Mouse (Mus musculus): ENCODE measurements around the gene Sec24a. TPM values are rescaled to one million over a fixed set of nuclear protein-coding genes. Genes with fewer than 3 reads are reported as not detected.
"Not testable (repeated sequence)": the region's sequence is repeated elsewhere in the genome, so short reads cannot be mapped to it uniquely, and the experiment has no call there.

Sec24a gene
- polyA plus RNA-seq, 1 experiment from 2014 or later: 13.0 TPM

DNA sequence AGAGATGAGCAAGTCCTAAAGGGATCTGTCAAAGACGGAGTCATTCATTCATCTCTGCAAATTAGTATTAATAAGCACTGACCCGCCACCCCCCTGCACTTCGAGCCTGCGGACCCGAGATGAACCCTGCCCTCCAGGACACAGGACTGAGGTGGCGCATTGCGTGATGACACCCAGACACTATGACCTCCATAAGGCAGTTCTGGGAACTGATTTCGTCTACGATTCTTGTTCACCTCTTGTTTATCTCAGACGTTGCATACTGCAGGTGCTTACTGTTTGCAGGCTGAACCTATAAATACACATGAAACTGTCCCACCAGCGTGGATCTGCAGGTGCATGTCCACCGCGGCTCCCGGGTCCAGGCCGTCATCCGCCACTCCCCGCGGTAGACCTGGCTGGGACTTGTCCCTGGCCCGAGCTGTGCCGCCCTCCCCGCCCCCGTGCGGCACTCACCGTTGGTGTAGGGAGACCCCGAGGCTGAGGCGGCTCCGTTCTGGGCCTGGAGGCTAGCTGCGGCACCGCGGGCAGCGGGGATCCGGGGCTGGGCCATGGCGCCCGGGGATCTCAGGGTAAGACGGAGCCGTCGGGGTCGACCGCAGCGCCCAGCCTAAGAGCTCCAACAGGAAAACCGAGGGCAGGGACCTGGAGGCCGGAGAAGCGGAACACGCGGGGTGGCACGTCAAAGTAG is 7.7 kb downstream of the Sec24a start:
- Histone ChIP-seq H3K4me2 (peak overlapping the region; percentile 84), H3K4me3 (ENCODE audit: low read depth, low read length) (peak overlapping the region; percentile 95), H3K9ac (ENCODE audit: low read length) (peak overlapping the region; percentile 93), H3K27me3 (ENCODE audit: control insufficient read depth, insufficient read depth, low read length) (no peaks in the 10 kb centered on the region), H3K27ac (ENCODE audit: low read depth, low read length) (no peak overlapping the region), H3K9me3 (ENCODE audit: control insufficient read depth, low read length) (no peaks in the 10 kb centered on the region), H3K36me3 (ENCODE audit: control insufficient read depth, insufficient read depth, low read length) (no peaks in the 10 kb centered on the region), H3K4me1 (ENCODE audit: control insufficient read depth, insufficient read depth, low read length) (peaks cover 11% of the 10 kb centered on the region; the same call in 1 of the 2 replicates)
- under 1% methylated on average over 46 of the region's 46 CpGs for WGBS
- DNase-seq (ENCODE audit: low spot score, missing footprints): peak; percentile 96
- ATAC-seq (ENCODE audit: low FRiP score): peak; percentile 80

DNA sequence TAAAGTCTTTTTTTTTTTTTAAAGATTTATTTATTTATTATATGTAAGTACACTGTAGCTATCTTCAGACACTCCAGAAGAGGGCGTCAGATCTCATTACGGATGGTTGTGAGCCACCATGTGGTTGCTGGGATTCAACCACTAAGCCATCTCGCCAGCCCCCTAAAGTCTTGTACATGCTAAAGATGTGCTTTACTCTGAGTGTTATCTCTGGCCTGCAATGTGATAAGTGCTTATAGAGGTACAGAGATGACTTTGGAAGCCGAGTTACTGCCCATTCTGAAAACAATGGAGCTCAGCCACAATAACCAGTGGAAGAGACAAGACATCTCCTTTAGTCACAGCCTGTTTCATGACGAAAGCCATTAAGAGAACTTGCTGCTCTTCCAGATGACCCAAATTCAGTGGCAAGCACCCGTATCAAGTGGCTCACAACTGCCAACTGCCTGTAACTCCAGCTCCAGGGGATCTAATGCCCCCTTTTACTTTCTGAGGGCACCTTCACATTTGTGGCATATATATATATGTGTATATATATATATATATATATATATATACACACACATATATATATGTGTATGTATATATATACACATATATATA is 11.7 kb downstream of the Sec24a start:
- ATAC-seq (ENCODE audit: low FRiP score); DNase-seq (ENCODE audit: low spot score, missing footprints); H3K27ac ChIP-seq (ENCODE audit: low read depth, low read length); H3K36me3 ChIP-seq (ENCODE audit: control insufficient read depth, insufficient read depth, low read length); H3K9ac ChIP-seq (ENCODE audit: low read length); H3K9me3 ChIP-seq (ENCODE audit: control insufficient read depth, low read length); H3K27me3 ChIP-seq (ENCODE audit: control insufficient read depth, insufficient read depth, low read length); H3K4me3 ChIP-seq (ENCODE audit: low read depth, low read length); H3K4me2 ChIP-seq: not testable (repeated sequence)
- WGBS: 79% methylated on average over 6 of the region's 6 CpGs
- peaks cover 11% of the 10 kb centered on the region; the same call in 1 of the 2 replicates for H3K4me1 ChIP-seq (ENCODE audit: control insufficient read depth, insufficient read depth, low read length)

DNA sequence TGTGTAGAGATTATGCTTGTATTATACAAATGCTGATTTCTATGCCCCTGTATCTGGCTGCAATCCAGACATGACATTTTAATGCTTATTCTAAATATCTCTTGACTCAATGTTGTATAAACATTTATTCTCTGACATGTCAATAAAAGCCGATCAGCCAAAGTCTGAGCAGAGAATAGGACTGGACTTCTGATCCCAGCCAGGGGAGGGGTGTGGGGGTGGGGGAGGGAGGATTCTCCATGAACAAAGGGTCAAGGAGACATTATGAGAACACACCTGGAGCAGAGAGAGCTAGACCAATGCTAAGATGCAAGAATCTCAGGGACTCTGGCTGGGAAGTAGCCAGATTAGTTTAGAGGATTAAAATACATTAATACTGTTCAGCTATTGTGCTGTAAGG is 17.3 kb downstream of the Sec24a start:
- Histone ChIP-seq H3K9me3 (ENCODE audit: control insufficient read depth, low read length) (no peaks in the 10 kb centered on the region), H3K4me2 (no peak overlapping the region), H3K27me3 (ENCODE audit: control insufficient read depth, insufficient read depth, low read length) (no peaks in the 10 kb centered on the region), H3K27ac (ENCODE audit: low read depth, low read length) (no peak overlapping the region), H3K36me3 (ENCODE audit: control insufficient read depth, insufficient read depth, low read length) (peaks cover 5% of the 10 kb centered on the region; the same call in 1 of the 2 replicates), H3K4me3 (ENCODE audit: low read depth, low read length) (no peak overlapping the region), H3K9ac (ENCODE audit: low read length) (no peak overlapping the region), H3K4me1 (ENCODE audit: control insufficient read depth, insufficient read depth, low read length) (no peaks in the 10 kb centered on the region)
- no peak for DNase-seq (ENCODE audit: low spot score, missing footprints)
- no peak for ATAC-seq (ENCODE audit: low FRiP score)
- 88% methylated on average over 1 of the region's 1 CpGs for WGBS

DNA sequence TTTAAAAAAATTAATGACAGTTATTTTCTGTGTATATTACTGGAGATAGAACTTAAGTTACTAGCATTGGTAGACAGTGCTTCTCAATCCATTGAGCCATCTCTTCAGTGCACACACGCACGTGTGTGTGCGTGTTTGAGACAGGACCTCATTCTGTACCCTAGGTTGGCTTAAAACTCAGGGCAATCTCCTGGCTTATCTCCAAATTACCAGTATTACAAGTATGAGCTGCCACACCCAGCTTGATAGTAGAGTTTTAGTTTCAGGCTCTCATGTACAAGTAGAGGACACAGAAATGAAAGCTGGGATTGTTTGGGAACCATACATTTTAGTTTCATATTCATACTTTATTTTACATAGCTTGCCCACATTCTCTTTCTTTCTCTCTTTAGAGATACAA is 22.7 kb downstream of the Sec24a start:
- ATAC-seq (ENCODE audit: low FRiP score): no peak
- Histone ChIP-seq H3K4me3 (ENCODE audit: low read depth, low read length) (no peak overlapping the region), H3K27ac (ENCODE audit: low read depth, low read length) (no peak overlapping the region), H3K9ac (ENCODE audit: low read length) (no peak overlapping the region), H3K9me3 (ENCODE audit: control insufficient read depth, low read length) (no peaks in the 10 kb centered on the region), H3K27me3 (ENCODE audit: control insufficient read depth, insufficient read depth, low read length) (no peaks in the 10 kb centered on the region), H3K36me3 (ENCODE audit: control insufficient read depth, insufficient read depth, low read length) (peaks cover 7% of the 10 kb centered on the region; the same call in 1 of the 2 replicates), H3K4me1 (ENCODE audit: control insufficient read depth, insufficient read depth, low read length) (no peaks in the 10 kb centered on the region), H3K4me2 (no peak overlapping the region)
- no peak for DNase-seq (ENCODE audit: low spot score, missing footprints)
- WGBS: 97% methylated on average over 3 of the region's 3 CpGs

DNA sequence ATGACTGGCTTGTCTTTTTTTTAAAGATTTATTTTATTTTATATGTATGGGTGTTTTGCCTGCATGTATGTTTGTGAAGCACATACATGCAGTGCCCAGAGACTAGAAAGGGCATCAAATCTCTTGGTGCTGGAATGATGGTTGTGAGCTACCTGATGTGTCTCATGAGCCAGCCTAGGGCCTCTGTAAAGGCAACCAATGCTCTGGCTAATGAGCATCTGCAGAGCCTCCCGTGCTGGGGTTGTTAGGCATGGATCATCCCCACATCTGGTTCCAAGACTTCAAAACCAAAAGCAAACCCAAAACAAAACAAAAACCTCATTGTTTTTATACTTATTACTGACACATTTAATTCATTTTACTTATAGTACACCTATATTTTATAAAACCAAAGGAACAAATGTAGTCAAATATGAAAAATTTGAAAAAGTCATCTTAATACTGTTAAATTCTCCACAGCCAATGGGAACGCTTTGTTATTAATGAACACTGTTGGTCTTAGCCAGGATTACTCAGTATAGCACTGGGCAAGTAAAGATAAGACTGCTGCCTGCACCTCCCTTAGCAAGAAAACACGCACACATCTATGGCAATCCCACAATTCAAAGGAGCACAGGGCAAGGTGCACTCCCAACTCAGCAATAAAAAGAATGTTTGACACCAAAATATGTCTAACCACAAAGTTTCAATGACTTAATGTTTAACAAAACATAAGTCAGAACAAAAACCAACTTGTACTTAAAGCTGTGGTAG is 24.6 kb downstream of the Sec24a start:
- DNase-seq (ENCODE audit: low spot score, missing footprints) (no peak), ATAC-seq (ENCODE audit: low FRiP score) (no peak)
- Histone ChIP-seq H3K4me1 (ENCODE audit: control insufficient read depth, insufficient read depth, low read length) (no peaks in the 10 kb centered on the region), H3K9me3 (ENCODE audit: control insufficient read depth, low read length) (no peaks in the 10 kb centered on the region), H3K36me3 (ENCODE audit: control insufficient read depth, insufficient read depth, low read length) (peaks cover 7% of the 10 kb centered on the region; the same call in 1 of the 2 replicates), H3K27ac (ENCODE audit: low read depth, low read length) (no peak overlapping the region), H3K9ac (ENCODE audit: low read length) (no peak overlapping the region), H3K27me3 (ENCODE audit: control insufficient read depth, insufficient read depth, low read length) (no peaks in the 10 kb centered on the region), H3K4me2 (no peak overlapping the region), H3K4me3 (ENCODE audit: low read depth, low read length) (no peak overlapping the region)
- 87% methylated on average over 3 of the region's 3 CpGs for WGBS

DNA sequence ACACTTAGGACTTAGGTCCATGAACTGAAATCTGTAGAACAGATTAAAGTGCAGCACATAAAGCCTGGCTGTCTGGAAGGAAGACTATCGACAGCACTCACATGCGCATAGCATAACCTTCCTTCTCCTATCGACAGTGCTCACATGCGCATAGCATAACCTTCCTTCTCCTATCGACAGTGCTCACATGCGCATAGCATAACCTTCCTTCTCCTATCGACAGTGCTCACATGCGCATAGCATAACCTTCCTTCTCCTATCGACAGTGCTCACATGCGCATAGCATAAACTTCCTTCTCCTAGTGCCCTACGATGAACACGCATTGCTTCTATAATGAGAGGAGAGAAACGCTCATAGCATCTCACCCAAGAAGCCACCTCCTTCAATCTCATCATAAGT is 29.2 kb downstream of the Sec24a start:
- DNase-seq (ENCODE audit: low spot score, missing footprints); H3K36me3 ChIP-seq (ENCODE audit: control insufficient read depth, insufficient read depth, low read length); H3K4me2 ChIP-seq; H3K27me3 ChIP-seq (ENCODE audit: control insufficient read depth, insufficient read depth, low read length); H3K9ac ChIP-seq (ENCODE audit: low read length); H3K4me3 ChIP-seq (ENCODE audit: low read depth, low read length); H3K4me1 ChIP-seq (ENCODE audit: control insufficient read depth, insufficient read depth, low read length); H3K9me3 ChIP-seq (ENCODE audit: control insufficient read depth, low read length); ATAC-seq (ENCODE audit: low FRiP score); H3K27ac ChIP-seq (ENCODE audit: low read depth, low read length): not testable (repeated sequence)
- 98% methylated on average over 12 of the region's 13 CpGs for WGBS

DNA sequence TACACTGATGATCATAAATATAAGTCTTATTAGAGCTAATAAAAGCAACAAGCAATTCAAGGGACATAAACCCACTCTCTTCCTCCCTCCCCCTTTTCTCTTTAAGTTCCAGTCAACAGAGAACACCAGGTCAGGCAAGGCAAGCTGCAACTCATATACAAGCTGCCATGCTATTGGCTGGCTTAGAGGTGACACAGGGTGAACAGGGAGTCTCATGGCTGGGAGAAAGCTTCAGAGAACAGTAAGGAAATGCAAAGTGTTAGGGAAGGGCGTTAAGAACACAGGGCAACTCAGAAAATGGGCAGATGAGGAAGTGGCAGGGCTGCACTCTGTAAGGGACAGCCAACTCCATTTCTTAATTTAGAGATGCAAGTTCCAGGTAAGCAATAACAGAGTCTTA is 30.6 kb downstream of the Sec24a start:
- H3K4me1 ChIP-seq (ENCODE audit: control insufficient read depth, insufficient read depth, low read length): no peaks in the 10 kb centered on the region
- no peak overlapping the region for H3K4me3 ChIP-seq (ENCODE audit: low read depth, low read length)
- ATAC-seq (ENCODE audit: low FRiP score) (no peak), DNase-seq (ENCODE audit: low spot score, missing footprints) (no peak)
- no peak overlapping the region for H3K4me2 ChIP-seq
- no peaks in the 10 kb centered on the region for H3K9me3 ChIP-seq (ENCODE audit: control insufficient read depth, low read length)
- H3K9ac ChIP-seq (ENCODE audit: low read length): no peak overlapping the region
- H3K27ac ChIP-seq (ENCODE audit: low read depth, low read length): no peak overlapping the region
- no peaks in the 10 kb centered on the region for H3K27me3 ChIP-seq (ENCODE audit: control insufficient read depth, insufficient read depth, low read length)
- 97% methylated on average over 1 of the region's 1 CpGs for WGBS
- peaks cover 9% of the 10 kb centered on the region; the same call in 1 of the 2 replicates for H3K36me3 ChIP-seq (ENCODE audit: control insufficient read depth, insufficient read depth, low read length)

DNA sequence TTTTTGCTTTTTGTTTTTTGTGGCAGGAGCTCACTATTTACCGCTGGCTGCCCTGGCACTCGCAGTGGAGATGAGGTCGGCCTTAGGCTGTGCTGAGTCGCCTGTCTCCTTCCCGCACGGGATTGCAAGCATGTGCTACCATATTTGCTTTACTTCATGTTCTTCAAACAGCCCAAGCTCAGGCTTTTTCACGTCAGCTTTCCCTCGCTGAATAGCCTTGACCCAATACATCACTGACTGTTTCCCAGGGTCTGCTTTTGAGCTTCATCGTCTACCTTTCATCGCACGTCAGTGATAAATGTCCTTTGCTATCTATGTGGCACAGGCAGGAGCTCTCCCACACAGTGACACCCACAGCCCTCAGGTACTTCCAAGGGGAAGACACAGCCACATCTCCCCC is 42.4 kb downstream of the Sec24a start:
- Histone ChIP-seq H3K4me1 (ENCODE audit: control insufficient read depth, insufficient read depth, low read length) (no peaks in the 10 kb centered on the region), H3K9ac (ENCODE audit: low read length) (no peak overlapping the region), H3K9me3 (ENCODE audit: control insufficient read depth, low read length) (no peaks in the 10 kb centered on the region), H3K27me3 (ENCODE audit: control insufficient read depth, insufficient read depth, low read length) (no peaks in the 10 kb centered on the region), H3K36me3 (ENCODE audit: control insufficient read depth, insufficient read depth, low read length) (peaks cover 4% of the 10 kb centered on the region; the same call in 1 of the 2 replicates), H3K27ac (ENCODE audit: low read depth, low read length) (no peak overlapping the region), H3K4me3 (ENCODE audit: low read depth, low read length) (no peak overlapping the region), H3K4me2 (no peak overlapping the region)
- WGBS: 96% methylated on average over 11 of the region's 11 CpGs
- ATAC-seq (ENCODE audit: low FRiP score) (no peak), DNase-seq (ENCODE audit: low spot score, missing footprints) (no peak)

DNA sequence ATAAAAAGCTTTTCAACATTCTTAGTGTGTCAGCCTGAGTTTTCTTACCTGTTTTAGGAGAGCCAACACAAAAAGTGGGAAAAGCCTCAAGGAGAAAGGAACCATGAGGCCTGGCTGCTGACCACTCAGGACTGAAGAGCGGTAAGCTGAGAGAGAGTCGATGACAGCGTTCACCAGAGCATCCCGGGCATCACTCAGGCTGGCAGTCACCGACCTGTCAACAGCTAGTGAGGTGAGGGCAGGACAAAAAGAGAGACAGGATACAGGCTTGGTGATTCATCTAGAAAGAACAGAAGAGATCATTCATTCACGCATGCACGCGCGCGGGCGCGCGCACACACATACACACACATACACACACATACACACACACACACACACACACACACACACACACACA is 56.4 kb downstream of the Sec24a start:
- peaks cover 14% of the 10 kb centered on the region for H3K36me3 ChIP-seq (ENCODE audit: control insufficient read depth, insufficient read depth, low read length)
- 96% methylated on average over 10 of the region's 13 CpGs for WGBS
- no peak for ATAC-seq (ENCODE audit: low FRiP score)

More for the DNA sequence above, 56.4 kb downstream of the Sec24a start:
- Histone ChIP-seq H3K4me1 (ENCODE audit: control insufficient read depth, insufficient read depth, low read length) (no peaks in the 10 kb centered on the region), H3K9me3 (ENCODE audit: control insufficient read depth, low read length) (no peaks in the 10 kb centered on the region), H3K4me3 (ENCODE audit: low read depth, low read length) (no peak overlapping the region), H3K27me3 (ENCODE audit: control insufficient read depth, insufficient read depth, low read length) (no peaks in the 10 kb centered on the region), H3K4me2 (no peak overlapping the region), H3K9ac (ENCODE audit: low read length) (no peak overlapping the region), H3K27ac (ENCODE audit: low read depth, low read length) (no peak overlapping the region)
- no peak for DNase-seq (ENCODE audit: low spot score, missing footprints)

Data from midbrain, embryonic 11.5 days (tissue).